Mouse (Mus musculus) lung, postnatal 0 days (tissue): Measurements from ENCODE around the gene Six6. TPM values are rescaled to one million over a fixed set of nuclear protein-coding genes. Genes with fewer than 3 reads are reported as not detected.

Source experiments
- ATAC-seq: fragments of 200-750 bp; cut with Nextera tagmentation; 2 replicates; pipeline ENCODE4 v1.8.0; 2017; ENCODE audit warnings: moderate library complexity
- DNase-seq: peaks from one replicate; pipeline ENCODE4 v3.0.0-alpha.2; 2016; ENCODE audit warnings: low spot score
- H3K27ac ChIP-seq: fragments of 300-500 bp; sonication (generic); 2 replicates; pipeline ENCODE4 v1.5.1; 2014; ENCODE audit warnings: antibody characterized with exemption, mild to moderate bottlenecking, low read length, mixed read lengths
- H3K27me3 ChIP-seq: fragments of 300-500 bp; sonication (generic); replicated peaks from 2 replicates; pipeline ENCODE4 v1.6.1; 2014; ENCODE audit warnings: low read length, mixed read lengths; ENCODE audit not compliant: insufficient read depth
- H3K36me3 ChIP-seq: fragments of 300-500 bp; sonication (generic); 2 replicates; pipeline ENCODE4 v1.6.1; 2014; ENCODE audit warnings: low read length, mixed read lengths; ENCODE audit not compliant: insufficient read depth
- H3K4me1 ChIP-seq: fragments of 300-500 bp; sonication (generic); 2 replicates; pipeline ENCODE4 v1.6.1; 2014; ENCODE audit warnings: antibody characterized with exemption, low read depth, low read length, mixed read lengths; ENCODE audit not compliant: insufficient read depth
- H3K4me2 ChIP-seq: fragments of 300-500 bp; sonication (generic); replicated peaks from 2 replicates; pipeline ENCODE4 v1.6.1; 2014; ENCODE audit warnings: low read depth, mild to moderate bottlenecking, low read length, moderate library complexity, mixed read lengths
- H3K4me3 ChIP-seq: fragments of 300-500 bp; sonication (generic); 2 replicates; pipeline ENCODE4 v1.5.1; 2014; ENCODE audit warnings: low read depth, low read length
- H3K9ac ChIP-seq: fragments of 300-500 bp; sonication (generic); replicated peaks from 2 replicates; pipeline ENCODE4 v1.6.1; 2014; ENCODE audit warnings: low read depth, mild to moderate bottlenecking
- H3K9me3 ChIP-seq: fragments of 300-500 bp; sonication (generic); 2 replicates; pipeline ENCODE4 v1.6.1; 2016; ENCODE audit warnings: low read length, mixed read lengths
- CTCF ChIP-seq: IDR thresholded peaks from 2 replicates; pipeline ENCODE4 v1.5.1; 2016; ENCODE audit warnings: antibody characterized with exemption, mild to moderate bottlenecking
- EP300 ChIP-seq: IDR thresholded peaks from 2 replicates; pipeline ENCODE4 v1.6.1; 2016; ENCODE audit warnings: antibody characterized with exemption, mild to moderate bottlenecking, control low read depth
- WGBS: fragments of 180-500 bp; shearing (Covaris S2); extraction: QIAGEN DNeasy Blood & Tissue Kit; methylation state at CpG from one replicate; pipeline ENCODE4 v1.1.7; 2014; 5-methylcytosine and 5-hydroxymethylcytosine counted together
- polyA plus RNA-seq: library from polyadenylated mRNA; unstranded; fragments of >200 nt; fragmentation: Nextera tagmentation; extraction: Ambion mirVana; gene quantifications from 2 replicates; pipeline ENCODE4 v1.2.1, GENCODE M21; 2015

Gene Six6
- not detected in 2 replicates for polyA plus RNA-seq

DNA sequence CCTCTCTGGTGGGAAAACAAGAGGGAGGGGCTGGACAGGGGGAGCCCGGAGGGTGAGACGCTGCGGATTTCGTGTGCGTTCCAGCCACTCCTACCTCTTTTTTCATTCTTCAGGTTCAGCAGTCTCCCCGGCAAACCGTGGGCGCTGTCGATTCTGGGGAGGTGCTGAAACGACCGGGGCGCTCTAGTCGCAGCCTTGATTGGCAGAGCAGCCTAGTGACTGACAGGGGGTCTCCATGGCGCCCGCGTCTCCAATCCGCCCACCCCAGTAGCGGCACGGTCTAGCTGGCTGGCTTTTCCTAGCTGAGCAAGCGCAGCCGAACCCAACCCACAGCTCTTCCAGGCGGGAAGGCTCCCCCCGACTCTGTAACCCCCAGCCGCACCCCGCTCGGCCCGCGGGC is at the start of gene Six6:
Gene Six6 (plus strand): TSS at position 277 of the 400 bp plus-strand sequence.
- Histone ChIP-seq H3K9me3 (no peaks in the 10 kb centered on the region), H3K4me3 (no peak within 1 kb of the TSS), H3K4me1 (no peaks in the 10 kb centered on the region), H3K36me3 (no peaks in the 10 kb centered on the region), H3K9ac (no peak within 1 kb of the TSS), H3K27me3 (peaks cover 61% of the 10 kb centered on the region), H3K27ac (no peak within 1 kb of the TSS), H3K4me2 (no peak within 1 kb of the TSS)
- ATAC-seq: no peak
- TF ChIP-seq EP300: no peak
- no peak for TF ChIP-seq CTCF
- no peak for DNase-seq
- under 1% methylated on average over 28 of the region's 28 CpGs for WGBS

DNA sequence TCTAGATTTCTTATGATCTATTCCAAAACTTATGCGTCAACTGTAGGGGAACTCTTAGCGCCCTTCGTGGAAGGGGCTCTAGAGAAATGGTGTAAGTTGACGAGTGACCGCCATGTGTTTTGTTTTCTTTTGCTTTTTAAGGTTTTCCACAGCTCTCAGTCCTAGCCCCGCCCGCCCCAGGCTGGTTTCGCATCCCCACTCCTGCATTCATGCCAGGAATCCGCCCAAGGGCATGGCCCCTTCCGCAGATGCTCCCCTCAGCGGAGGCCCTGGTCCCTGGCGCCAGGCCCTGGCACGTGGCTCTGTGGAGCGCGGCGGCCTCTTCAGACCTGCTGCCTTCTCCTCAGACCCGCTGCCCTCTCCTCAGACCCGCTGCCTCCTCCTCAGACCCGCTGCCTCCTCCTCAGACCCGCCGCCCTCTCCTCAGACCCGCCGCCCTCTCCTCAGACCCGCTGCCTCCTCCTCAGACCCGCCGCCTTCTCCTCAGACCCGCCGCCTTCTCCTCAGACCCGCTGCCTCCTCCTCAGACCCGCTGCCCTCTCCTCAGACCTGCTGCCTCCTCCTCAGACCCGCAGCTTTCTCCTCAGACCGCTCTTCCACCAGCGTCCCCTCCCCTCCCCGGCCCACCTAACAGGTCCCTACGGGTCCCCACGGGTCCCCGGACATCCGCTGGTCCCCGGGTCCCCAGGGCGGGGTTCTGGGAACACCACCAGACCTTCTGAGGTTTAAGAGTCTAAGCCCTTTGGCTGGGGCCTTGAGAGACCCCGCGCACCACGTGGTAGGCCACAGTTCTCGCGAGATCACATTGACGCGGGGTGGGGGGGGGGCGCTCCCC is 22.3 kb upstream of the Six6 start:
- Histone ChIP-seq H3K4me1 (no peaks in the 10 kb centered on the region), H3K4me2 (peak overlapping the region; percentile 42), H3K36me3 (no peaks in the 10 kb centered on the region), H3K27me3 (no peaks in the 10 kb centered on the region), H3K27ac (no peak overlapping the region), H3K9me3 (no peaks in the 10 kb centered on the region; the same call in 1 of the 2 replicates), H3K4me3 (0 out of 2 replicates have a peak overlapping the region, but pooled peaks have one; percentile 6), H3K9ac (no peak overlapping the region)
- TF ChIP-seq EP300 (no peak), CTCF (no peak)
- 17% methylated on average over 43 of the region's 48 CpGs for WGBS
- ATAC-seq: no peak
- no peak for DNase-seq

DNA sequence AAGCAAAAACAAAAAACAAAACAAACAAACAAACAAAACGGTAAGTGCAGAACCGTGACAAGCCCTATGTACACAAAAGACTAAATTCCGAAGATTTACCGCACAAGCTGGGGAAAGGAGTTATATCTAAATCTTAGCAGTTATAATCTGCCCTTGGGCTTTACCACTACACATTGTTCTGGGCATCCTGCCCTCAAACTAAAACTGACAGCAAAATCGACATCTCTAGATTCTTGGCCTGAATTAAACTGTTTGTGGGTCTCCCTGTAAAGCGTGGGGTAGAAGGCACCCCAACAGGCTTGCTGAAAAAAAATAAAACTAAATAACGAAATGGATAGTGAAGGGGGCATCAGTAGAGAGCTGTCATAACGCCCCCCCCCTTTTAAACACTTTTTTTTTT is 2.9 kb upstream of the Six6 start:
- Histone ChIP-seq H3K9ac (no peak overlapping the region), H3K27me3 (peaks cover 35% of the 10 kb centered on the region), H3K4me3 (no peak overlapping the region), H3K4me1 (no peaks in the 10 kb centered on the region), H3K36me3 (no peaks in the 10 kb centered on the region), H3K27ac (no peak overlapping the region), H3K4me2 (no peak overlapping the region), H3K9me3 (no peaks in the 10 kb centered on the region)
- 23% methylated on average over 8 of the region's 8 CpGs for WGBS
- ATAC-seq (no peak), DNase-seq (no peak)
- TF ChIP-seq CTCF (no peak), EP300 (no peak)

- no peak overlapping the region for H3K4me3 ChIP-seq
- no peak overlapping the region for H3K4me2 ChIP-seq
- H3K9me3 ChIP-seq: no peaks in the 10 kb centered on the region
- no peak overlapping the region for H3K9ac ChIP-seq
- WGBS: 5% methylated on average over 19 of the region's 19 CpGs
- peaks cover 43% of the 10 kb centered on the region for H3K27me3 ChIP-seq
- H3K4me1 ChIP-seq: no peaks in the 10 kb centered on the region
- no peak for TF ChIP-seq EP300
- TF ChIP-seq CTCF: no peak
- ATAC-seq: no peak
- no peaks in the 10 kb centered on the region for H3K36me3 ChIP-seq
- no peak for DNase-seq
- no peak overlapping the region for H3K27ac ChIP-seq
Measured at GRCm38 (mm10) chr12:72937537-72938120, 2.1 kb upstream of the Six6 start.

- H3K9ac ChIP-seq: no peak overlapping the region
Measured at GRCm38 (mm10) chr12:72938176-72938575, 1.5 kb upstream of the Six6 start.

DNA sequence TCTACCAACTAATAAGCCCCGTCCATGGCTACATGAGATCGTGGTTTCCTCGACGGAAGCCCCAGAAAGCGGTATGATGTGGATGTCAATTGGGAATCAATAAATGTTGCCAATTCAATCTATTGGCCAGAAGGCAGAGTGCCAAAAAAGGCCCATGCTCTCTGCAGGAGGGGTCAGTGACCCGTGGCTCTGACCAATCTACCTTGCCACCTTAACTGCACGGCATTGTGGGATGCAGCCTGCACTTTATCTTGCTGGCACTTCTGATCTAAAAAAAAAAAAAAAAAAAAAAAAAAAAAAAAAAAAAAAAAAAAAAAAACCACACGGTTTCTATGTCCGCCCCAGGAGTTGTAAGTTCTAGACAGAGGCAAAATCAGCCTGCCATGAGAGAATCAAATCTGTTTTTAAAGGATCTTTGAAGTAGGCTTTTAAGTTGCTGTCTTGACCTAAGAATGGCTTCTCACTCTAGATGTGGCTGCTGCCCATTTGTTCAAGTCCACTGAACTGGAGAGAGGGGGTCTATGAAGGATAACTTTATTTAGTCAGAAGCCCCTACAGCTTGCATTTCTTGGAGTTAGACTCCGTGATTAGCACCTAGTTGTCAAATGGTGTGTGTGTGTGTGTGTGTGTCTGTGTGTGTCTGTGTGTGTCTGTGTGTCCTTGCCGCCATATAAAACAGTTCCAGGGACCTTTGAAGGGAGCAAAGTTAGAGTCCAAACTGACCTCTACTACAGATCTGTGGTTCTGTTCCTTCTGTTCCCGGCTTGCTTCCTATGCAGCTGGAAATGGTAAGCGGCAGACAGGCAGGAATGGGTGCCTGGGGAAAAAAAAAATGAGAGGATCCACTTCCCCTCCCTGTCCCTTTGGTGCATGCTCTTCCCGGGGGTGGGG is 847 bp upstream of the Six6 start:
- H3K36me3 ChIP-seq: no peaks in the 10 kb centered on the region
- no peak for ATAC-seq

More at GRCm38 (mm10) chr12:72938176-72938575, 1.5 kb upstream of the Six6 start:
- 8% methylated on average over 8 of the region's 13 CpGs for WGBS
- Histone ChIP-seq H3K27ac (no peak overlapping the region), H3K9me3 (no peaks in the 10 kb centered on the region), H3K4me1 (no peaks in the 10 kb centered on the region), H3K4me2 (no peak overlapping the region), H3K4me3 (no peak overlapping the region), H3K27me3 (peaks cover 48% of the 10 kb centered on the region), H3K36me3 (no peaks in the 10 kb centered on the region)
- no peak for ATAC-seq
- TF ChIP-seq CTCF: no peak
- no peak for TF ChIP-seq EP300
- no peak for DNase-seq

More for the DNA sequence above, 847 bp upstream of the Six6 start:
- Histone ChIP-seq H3K4me2 (no peak overlapping the region), H3K9ac (no peak overlapping the region), H3K4me1 (no peaks in the 10 kb centered on the region), H3K27ac (no peak overlapping the region), H3K9me3 (no peaks in the 10 kb centered on the region), H3K27me3 (peaks cover 55% of the 10 kb centered on the region), H3K4me3 (no peak overlapping the region)
- no peak for DNase-seq
- TF ChIP-seq EP300 (no peak), CTCF (no peak)
- 11% methylated on average over 14 of the region's 14 CpGs for WGBS
